Mouse (Mus musculus) embryonic facial prominence, embryonic 12.5 days (tissue): Measurements from ENCODE around the gene Nfs1. TPM values are rescaled to one million over a fixed set of nuclear protein-coding genes. Genes with fewer than 3 reads are reported as not detected.

ENCODE experiments used
- ATAC-seq: fragments of 200-750 bp; cut with Nextera tagmentation; 2 replicates; pipeline ENCODE4 v1.8.0; 2017; ENCODE audit not compliant: insufficient number of reproducible peaks, insufficient read depth, low FRiP score, low TSS enrichment
- H3K27ac ChIP-seq: fragments of 300-500 bp; sonication (generic); 2 replicates; pipeline ENCODE4 v1.5.1; 2016; ENCODE audit warnings: mild to moderate bottlenecking
- H3K27me3 ChIP-seq: fragments of 300-500 bp; sonication (generic); 2 replicates; pipeline ENCODE4 v1.6.1; 2016; ENCODE audit warnings: mild to moderate bottlenecking, moderate library complexity
- H3K36me3 ChIP-seq: fragments of 300-500 bp; sonication (generic); 2 replicates; pipeline ENCODE4 v1.6.1; 2016; ENCODE audit warnings: mild to moderate bottlenecking
- H3K4me1 ChIP-seq: fragments of 300-500 bp; sonication (generic); 2 replicates; pipeline ENCODE4 v1.6.1; 2016
- H3K4me2 ChIP-seq: fragments of 300-500 bp; sonication (generic); replicated peaks from 2 replicates; pipeline ENCODE4 v1.6.1; 2016; ENCODE audit warnings: mild to moderate bottlenecking, moderate library complexity
- H3K4me3 ChIP-seq: fragments of 300-500 bp; sonication (generic); 2 replicates; pipeline ENCODE4 v1.5.1; 2016; ENCODE audit warnings: mild to moderate bottlenecking
- H3K9ac ChIP-seq: fragments of 300-500 bp; sonication (generic); 2 replicates; pipeline ENCODE4 v1.6.1; 2016; ENCODE audit warnings: mild to moderate bottlenecking, moderate library complexity
- H3K9me3 ChIP-seq: fragments of 300-500 bp; sonication (generic); 2 replicates; pipeline ENCODE4 v1.6.1; 2016; ENCODE audit warnings: mild to moderate bottlenecking, moderate library complexity
- WGBS: fragments of 180-500 bp; shearing (Covaris S2); methylation state at CpG from one replicate; pipeline ENCODE4 v1.1.7; 2016; 5-methylcytosine and 5-hydroxymethylcytosine counted together
- polyA plus RNA-seq: library from polyadenylated mRNA; unstranded; fragments of >200 nt; fragmentation: Nextera tagmentation; extraction: Ambion mirVana; gene quantifications from 2 replicates; pipeline ENCODE4 v1.2.1, GENCODE M21; 2016

Gene Nfs1
- polyA plus RNA-seq, 1 experiment from 2014 or later: 30.7 TPM

DNA sequence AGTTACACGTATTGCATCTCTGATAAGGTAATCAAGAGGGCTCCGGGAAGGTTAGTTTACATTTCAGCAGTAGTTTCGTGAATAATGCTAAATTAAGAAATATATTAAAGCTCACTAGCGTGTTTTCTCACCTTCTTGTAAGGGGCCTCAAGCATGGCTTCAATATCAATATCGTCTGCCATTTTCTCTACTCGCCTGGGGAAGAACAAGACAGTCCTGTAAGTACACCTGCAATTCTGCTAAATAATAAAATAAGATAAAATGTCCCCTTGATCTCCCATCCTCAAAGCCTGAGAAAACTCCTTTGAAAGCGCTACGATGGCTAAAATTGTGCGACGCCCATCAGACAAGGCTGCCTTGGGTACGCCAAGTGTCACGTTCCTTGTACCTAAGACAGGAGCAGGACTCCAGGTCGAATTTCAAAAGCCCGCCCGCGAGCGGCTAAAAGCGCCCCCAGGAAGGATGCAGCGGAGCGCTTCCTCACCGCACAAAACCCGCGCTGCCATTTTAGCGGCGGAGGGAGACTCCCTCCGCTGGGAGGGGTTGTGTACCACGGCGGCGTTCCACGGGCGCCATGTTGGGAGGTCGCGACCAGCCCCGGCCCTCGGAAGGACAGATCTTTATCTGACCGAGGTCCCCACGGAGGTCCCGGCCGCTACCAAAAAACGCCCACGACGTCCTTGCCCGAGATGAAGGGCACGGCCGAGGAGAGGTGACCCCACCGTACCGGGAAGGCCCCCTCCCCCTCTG, 35.2 kb upstream of the Nfs1 start:
- Histone ChIP-seq H3K9ac (peak overlapping the region; percentile 100), H3K27me3 (no peaks in the 10 kb centered on the region), H3K4me2 (peak overlapping the region; percentile 83), H3K36me3 (peaks cover 28% of the 10 kb centered on the region), H3K27ac (peak overlapping the region; percentile 97), H3K9me3 (no peaks in the 10 kb centered on the region), H3K4me3 (peak overlapping the region; percentile 100), H3K4me1 (peaks cover 17% of the 10 kb centered on the region)
- WGBS: 2% methylated on average over 47 of the region's 47 CpGs
- ATAC-seq: 0 out of 2 replicates have a peak, but pooled peaks have one; percentile 9

DNA sequence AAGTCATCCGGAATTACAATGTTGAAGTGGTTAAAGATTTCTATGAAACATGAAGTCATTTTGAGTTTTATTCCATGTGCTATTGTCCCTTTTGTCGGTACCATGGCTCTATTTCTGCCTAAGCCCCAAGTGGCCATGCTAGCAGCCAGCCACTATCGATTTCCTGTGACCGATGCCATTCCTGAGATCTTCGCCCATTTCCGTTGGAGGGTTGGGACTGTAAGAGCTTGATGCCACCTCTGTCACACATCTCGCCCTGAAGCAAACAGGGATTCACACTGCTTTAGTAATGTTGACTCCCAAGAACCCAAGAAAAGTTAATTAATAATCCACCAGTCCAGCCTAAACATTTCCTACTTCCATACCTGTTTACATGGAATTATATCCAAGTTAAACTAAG, 33.7 kb upstream of the Nfs1 start:
- 76% methylated on average over 7 of the region's 7 CpGs for WGBS
- no peaks in the 10 kb centered on the region for H3K9me3 ChIP-seq
- H3K36me3 ChIP-seq: peaks cover 40% of the 10 kb centered on the region
- no peak for ATAC-seq
- peak overlapping the region; percentile 33; the same call in 1 of the 2 replicates for H3K9ac ChIP-seq
- H3K27me3 ChIP-seq: no peaks in the 10 kb centered on the region
- H3K4me2 ChIP-seq: peak overlapping the region; percentile 83
- H3K4me3 ChIP-seq: peak overlapping the region; percentile 28
- peaks cover 17% of the 10 kb centered on the region for H3K4me1 ChIP-seq
- H3K27ac ChIP-seq: no peak overlapping the region

DNA sequence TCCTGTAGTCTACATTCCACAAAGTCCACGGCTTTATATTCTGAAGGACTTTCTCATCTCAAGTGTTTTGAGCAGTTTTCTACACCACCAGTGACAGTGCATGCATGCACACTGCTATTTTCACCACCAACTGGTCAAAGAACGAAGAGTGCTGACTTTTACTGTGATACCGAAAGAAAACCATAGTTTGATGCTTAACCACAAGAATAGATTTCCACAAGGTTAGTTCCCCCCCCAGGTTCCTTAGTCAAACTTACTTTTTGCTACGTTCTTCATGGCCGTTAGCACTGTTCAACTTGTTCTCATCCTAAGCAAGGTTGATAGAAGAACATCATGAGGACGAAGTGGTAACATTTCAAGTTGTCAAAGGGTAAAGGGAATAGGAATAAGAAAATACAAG, 33.1 kb upstream of the Nfs1 start:
- Histone ChIP-seq H3K9me3 (no peaks in the 10 kb centered on the region), H3K4me3 (0 out of 2 replicates have a peak overlapping the region, but pooled peaks have one; percentile 4), H3K36me3 (peaks cover 46% of the 10 kb centered on the region), H3K9ac (no peak overlapping the region), H3K27me3 (no peaks in the 10 kb centered on the region), H3K4me1 (peaks cover 17% of the 10 kb centered on the region), H3K4me2 (peak overlapping the region; percentile 9; the same call in 1 of the 2 replicates), H3K27ac (no peak overlapping the region)
- ATAC-seq: no peak
- 85% methylated on average over 6 of the region's 6 CpGs for WGBS

DNA sequence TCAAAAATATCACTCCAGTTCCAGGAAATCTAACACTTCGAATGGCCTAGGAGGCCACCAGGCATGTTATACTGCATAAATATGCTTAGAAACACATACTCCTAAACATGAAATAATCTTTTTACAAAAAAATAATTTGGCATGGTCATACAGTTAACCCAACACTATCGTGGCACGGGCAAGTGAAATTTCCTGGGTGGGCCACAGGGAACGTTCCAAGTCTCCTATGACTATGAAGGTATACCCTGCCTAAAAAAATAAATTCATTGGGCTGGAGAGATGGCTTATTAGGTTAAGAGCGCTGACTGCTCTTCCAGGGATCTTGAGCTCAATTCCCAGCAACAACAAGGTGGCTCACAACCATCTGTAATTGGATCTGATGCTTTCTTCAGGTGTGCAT, 22.6 kb upstream of the Nfs1 start:
- ATAC-seq: no peak
- WGBS: 95% methylated on average over 5 of the region's 5 CpGs
- no peak overlapping the region for H3K27ac ChIP-seq
- no peak overlapping the region for H3K9ac ChIP-seq
- no peaks in the 10 kb centered on the region for H3K4me1 ChIP-seq
- no peaks in the 10 kb centered on the region for H3K9me3 ChIP-seq
- no peaks in the 10 kb centered on the region for H3K27me3 ChIP-seq
- H3K36me3 ChIP-seq: peaks cover 75% of the 10 kb centered on the region
- no peak overlapping the region for H3K4me2 ChIP-seq
- H3K4me3 ChIP-seq: no peak overlapping the region

DNA sequence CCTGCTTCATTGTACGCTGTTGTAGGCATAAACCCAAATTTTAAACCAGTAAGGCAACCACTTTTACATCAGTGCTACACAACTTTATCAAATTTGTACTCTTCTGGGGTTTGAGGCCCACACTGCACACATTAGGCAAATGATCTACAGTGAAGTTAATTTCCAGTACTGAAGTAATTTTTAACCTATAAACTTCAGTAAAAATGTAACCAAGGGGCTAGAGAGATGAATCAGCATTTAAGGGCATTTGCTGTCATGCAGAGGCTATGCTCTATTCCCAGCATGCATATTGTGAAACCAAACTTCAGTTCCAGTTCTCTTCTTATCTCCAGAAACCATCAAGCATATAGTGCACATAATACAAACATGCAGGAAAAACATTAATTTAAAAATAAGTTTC, 21.5 kb upstream of the Nfs1 start:
- Histone ChIP-seq H3K36me3 (peaks cover 72% of the 10 kb centered on the region), H3K4me1 (no peaks in the 10 kb centered on the region)
- ATAC-seq: no peak

DNA sequence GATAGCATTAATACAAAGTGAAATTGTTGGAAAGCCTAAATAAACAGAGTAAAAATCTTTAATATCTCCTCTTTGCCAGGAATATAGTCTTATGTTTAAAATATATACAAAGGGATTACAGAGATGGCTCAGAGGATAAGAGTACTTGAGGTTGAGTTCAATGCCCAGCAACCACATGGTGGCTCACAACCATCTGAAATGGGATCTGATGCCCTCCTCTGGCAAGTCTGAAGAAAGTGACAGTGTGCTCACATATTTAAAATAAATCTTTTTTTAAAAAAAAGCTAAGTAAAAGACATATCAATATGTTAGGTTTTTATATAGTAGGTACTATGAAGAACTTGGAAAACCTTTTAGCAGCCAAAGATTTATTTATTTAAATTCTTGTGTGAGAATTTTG, 7.6 kb upstream of the Nfs1 start:
- Histone ChIP-seq H3K4me1 (no peaks in the 10 kb centered on the region), H3K9me3 (no peaks in the 10 kb centered on the region), H3K4me3 (no peak overlapping the region), H3K36me3 (peaks cover 60% of the 10 kb centered on the region), H3K9ac (no peak overlapping the region), H3K27me3 (no peaks in the 10 kb centered on the region), H3K27ac (no peak overlapping the region), H3K4me2 (no peak overlapping the region)
- ATAC-seq: no peak

More for the DNA sequence above, 21.5 kb upstream of the Nfs1 start:
- no peak overlapping the region for H3K4me2 ChIP-seq
- 98% methylated on average over 1 of the region's 1 CpGs for WGBS
- H3K9ac ChIP-seq: no peak overlapping the region
- H3K4me3 ChIP-seq: no peak overlapping the region
- H3K27ac ChIP-seq: no peak overlapping the region
- H3K27me3 ChIP-seq: no peaks in the 10 kb centered on the region
- no peaks in the 10 kb centered on the region for H3K9me3 ChIP-seq

DNA sequence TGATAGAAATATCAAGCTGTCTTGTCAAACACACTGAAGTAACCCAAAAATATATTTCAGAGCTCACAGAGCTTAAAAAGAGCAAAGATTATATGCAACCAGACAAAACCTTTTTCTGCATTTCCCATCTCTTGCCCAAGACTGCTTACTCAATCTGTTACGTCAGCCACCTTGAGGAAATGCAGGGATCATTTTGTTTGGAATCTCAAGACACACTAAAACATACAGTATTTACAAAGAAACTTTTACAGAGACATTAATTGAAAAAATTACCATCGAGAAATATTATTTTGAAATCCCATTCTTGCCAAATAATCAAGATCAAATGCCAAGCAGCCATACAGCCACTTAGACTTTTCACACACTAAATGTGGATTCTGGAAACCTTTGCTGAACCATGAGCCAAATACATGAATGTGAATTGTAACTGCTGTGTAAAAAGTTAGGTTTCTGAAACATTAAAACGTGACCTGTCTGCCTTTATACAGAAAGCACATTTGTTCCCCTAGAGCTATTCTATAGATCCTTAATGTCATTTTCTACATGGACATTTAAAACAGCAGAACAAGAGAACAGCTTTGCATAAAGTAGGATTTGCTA, 3.4 kb upstream of the Nfs1 start:
- Histone ChIP-seq H3K27ac (no peak overlapping the region), H3K9ac (no peak overlapping the region), H3K4me3 (no peak overlapping the region), H3K4me2 (no peak overlapping the region), H3K4me1 (peaks cover 13% of the 10 kb centered on the region; the same call in 1 of the 2 replicates), H3K36me3 (peaks cover 34% of the 10 kb centered on the region), H3K27me3 (no peaks in the 10 kb centered on the region), H3K9me3 (no peaks in the 10 kb centered on the region)
- WGBS: 88% methylated on average over 3 of the region's 3 CpGs
- no peak for ATAC-seq

DNA sequence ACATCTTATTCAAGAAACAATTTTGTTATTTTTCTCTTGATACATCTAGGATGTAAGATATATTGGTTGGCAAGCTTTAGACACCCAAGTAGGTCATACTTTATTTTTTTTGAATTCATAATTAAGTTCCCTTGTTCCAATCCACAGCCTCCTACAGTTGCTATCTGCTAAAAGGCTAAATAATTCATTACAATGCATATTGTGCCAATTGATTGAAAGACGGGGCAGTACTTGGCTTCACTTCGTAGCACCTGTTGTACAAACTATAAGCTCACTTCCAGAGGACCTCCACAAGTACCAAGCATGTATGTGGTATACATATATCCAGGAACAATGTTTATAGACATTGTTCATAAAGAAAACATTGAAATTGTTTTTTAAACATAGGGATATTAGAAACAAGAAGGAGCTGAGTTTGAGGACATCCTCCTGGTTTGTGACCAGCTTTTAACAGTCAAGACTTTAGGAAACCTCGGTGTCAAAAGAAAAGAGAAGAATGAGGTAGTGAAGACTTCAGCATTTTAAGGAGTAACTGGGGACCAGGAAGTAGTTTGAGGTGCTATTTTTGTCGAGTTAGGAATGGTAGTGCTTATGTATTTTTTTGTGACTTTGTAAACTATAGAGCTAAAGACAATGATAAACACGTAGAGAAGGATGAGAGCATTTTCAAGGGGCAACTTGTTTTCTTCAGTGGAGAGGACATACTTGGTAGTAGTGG, 2.4 kb upstream of the Nfs1 start:
- peaks cover 13% of the 10 kb centered on the region; the same call in 1 of the 2 replicates for H3K4me1 ChIP-seq
- H3K4me2 ChIP-seq: no peak overlapping the region
- H3K9ac ChIP-seq: no peak overlapping the region
- H3K4me3 ChIP-seq: no peak overlapping the region
- 80% methylated on average over 5 of the region's 5 CpGs for WGBS
- ATAC-seq: no peak
- H3K36me3 ChIP-seq: peaks cover 35% of the 10 kb centered on the region
- H3K9me3 ChIP-seq: no peaks in the 10 kb centered on the region
- no peaks in the 10 kb centered on the region for H3K27me3 ChIP-seq
- H3K27ac ChIP-seq: no peak overlapping the region

DNA sequence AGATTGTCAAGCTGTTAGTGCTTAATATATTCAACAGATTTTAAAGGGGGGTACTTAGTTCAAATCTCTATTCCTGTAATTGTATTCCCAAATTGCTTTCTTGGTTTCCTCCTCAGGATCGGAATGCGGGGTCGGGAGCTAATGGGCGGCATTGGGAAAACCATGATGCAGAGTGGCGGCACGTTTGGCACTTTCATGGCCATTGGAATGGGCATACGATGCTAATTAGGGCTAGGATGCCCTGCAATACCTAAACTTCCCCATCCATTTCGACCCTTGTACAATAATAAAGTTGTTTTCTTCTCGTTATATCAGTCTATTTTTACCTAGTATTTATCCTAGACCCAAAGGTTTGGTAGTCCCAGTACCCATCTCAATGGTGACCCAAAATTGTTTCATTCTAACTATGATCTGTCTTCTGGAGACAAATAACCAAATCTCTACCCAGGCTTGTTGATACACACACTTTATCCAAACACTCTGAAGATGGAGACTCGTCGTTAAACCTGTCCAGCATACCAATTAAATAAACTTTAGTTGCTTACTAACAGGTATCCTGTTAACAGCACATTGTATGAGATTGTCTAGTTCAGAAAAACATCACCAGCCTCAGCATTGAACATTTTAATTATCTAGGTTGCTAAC, 1.6 kb upstream of the Nfs1 start:
- Histone ChIP-seq H3K4me2 (peak overlapping the region; percentile 68), H3K36me3 (peaks cover 38% of the 10 kb centered on the region), H3K4me3 (no peak overlapping the region), H3K27me3 (no peaks in the 10 kb centered on the region), H3K9ac (no peak overlapping the region), H3K9me3 (no peaks in the 10 kb centered on the region), H3K27ac (no peak overlapping the region), H3K4me1 (peaks cover 13% of the 10 kb centered on the region; the same call in 1 of the 2 replicates)
- ATAC-seq: no peak
- WGBS: 57% methylated on average over 11 of the region's 11 CpGs

DNA sequence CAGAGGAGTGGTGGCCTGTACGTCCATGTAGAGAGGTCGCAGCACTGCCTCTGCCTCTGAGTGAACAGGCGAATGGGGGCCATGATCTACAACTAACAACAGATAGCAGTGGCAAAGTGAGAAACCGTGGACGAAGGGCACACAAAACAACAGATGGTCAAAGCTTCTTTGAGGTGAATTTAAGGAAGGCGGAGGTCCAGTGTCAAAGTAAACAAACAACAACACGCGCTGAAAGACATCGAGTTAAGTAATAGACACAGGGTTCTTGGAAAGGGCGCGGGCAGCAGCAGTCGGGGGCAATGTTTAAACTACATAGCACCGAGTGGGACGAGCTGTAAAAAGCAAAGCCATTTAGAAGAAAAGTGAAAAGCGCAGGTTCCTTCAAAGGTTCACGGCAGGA, 619 bp downstream of the Nfs1 start:
- Histone ChIP-seq H3K36me3 (peaks cover 21% of the 10 kb centered on the region), H3K9ac (peak overlapping the region; percentile 81), H3K27me3 (no peaks in the 10 kb centered on the region), H3K4me1 (peaks cover 13% of the 10 kb centered on the region; the same call in 1 of the 2 replicates), H3K4me3 (peak overlapping the region; percentile 84), H3K4me2 (peak overlapping the region; percentile 68), H3K27ac (peak overlapping the region; percentile 94; the same call in 1 of the 2 replicates), H3K9me3 (no peaks in the 10 kb centered on the region)
- ATAC-seq: no peak
- 2% methylated on average over 16 of the region's 16 CpGs for WGBS

DNA sequence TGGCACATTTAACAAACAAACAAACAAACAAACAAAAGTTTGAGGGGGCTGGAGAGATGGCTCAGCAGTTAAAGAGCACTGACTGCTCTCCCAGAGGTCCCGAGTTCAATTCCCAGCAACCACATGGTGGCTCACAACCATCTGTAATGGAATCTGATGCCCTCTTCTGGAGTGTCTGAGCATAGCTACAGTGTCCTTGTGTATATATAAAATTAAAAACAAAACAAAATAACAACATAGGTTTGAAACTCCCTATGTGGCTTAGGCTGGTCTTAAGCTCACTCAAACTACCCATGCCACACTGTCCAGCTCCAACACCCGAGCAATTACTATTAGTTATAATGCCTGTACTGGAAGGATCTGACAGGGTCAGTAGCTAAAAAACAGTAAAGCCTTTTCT, 1.2 kb downstream of the Nfs1 start:
- peak overlapping the region; percentile 84 for H3K4me3 ChIP-seq

More for the DNA sequence above, 1.2 kb downstream of the Nfs1 start:
- H3K27ac ChIP-seq: 0 out of 2 replicates have a peak overlapping the region, but pooled peaks have one; percentile 94
- H3K4me2 ChIP-seq: peak overlapping the region; percentile 68
- 86% methylated on average over 2 of the region's 2 CpGs for WGBS
- peak overlapping the region; percentile 81; the same call in 1 of the 2 replicates for H3K9ac ChIP-seq
- no peaks in the 10 kb centered on the region for H3K9me3 ChIP-seq
- H3K4me1 ChIP-seq: peaks cover 13% of the 10 kb centered on the region; the same call in 1 of the 2 replicates
- no peak for ATAC-seq
- no peaks in the 10 kb centered on the region for H3K27me3 ChIP-seq
- peaks cover 15% of the 10 kb centered on the region for H3K36me3 ChIP-seq
